Mouse (Mus musculus): ENCODE measurements around the gene Map1b. TPM values are rescaled to one million over a fixed set of nuclear protein-coding genes. Genes with fewer than 3 reads are reported as not detected.

The Map1b gene
- total RNA-seq, 2 experiments from 2014 or later, result 1,031 to 1,111 TPM

Other genes with a start within 250 kb of the Map1b start
- gene Ptcd2, start 171.8 kb downstream of the Map1b start, total RNA-seq (2021), result 10 to 100 TPM; 29.8 to 31.1 TPM
- 10 to 100 TPM; 25.8 to 27.1 TPM for gene Mrps27, start 171.8 kb downstream of the Map1b start, total RNA-seq (2021)